Mouse (Mus musculus) kidney, postnatal 4 days (tissue): Measurements from ENCODE around the gene Sub1.

Experiments
- DNase-seq, 2 experiments: peaks; one replicate each; pipeline ENCODE4 v3.0.0; 2021; ENCODE audit warnings: mixed read lengths in 2 of 2

The Sub1 gene

GRCm38 (mm10) chr15:11963791-11964525, 32.8 kb downstream of the Sub1 start:
- DNase-seq = no peak

DNA sequence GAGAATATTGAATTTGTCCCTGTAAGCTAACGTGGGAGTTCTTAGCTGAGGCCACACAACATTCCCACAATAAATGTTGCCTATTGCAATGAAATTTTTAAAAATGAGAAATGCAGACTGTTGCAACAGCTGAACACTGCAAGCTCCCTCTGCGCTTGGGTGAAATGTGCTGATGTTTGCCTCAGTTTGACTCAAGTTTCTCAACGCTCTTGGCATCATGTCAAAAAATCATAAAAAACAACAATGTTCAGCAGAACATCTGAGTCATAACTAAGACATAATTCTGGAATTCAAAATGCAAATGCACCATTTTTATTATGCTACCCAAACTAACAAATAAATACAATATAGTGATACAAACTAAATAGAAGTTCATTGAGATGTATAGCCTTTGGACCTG, 37.1 kb downstream of the Sub1 start:
- DNase-seq = no peak

DNA sequence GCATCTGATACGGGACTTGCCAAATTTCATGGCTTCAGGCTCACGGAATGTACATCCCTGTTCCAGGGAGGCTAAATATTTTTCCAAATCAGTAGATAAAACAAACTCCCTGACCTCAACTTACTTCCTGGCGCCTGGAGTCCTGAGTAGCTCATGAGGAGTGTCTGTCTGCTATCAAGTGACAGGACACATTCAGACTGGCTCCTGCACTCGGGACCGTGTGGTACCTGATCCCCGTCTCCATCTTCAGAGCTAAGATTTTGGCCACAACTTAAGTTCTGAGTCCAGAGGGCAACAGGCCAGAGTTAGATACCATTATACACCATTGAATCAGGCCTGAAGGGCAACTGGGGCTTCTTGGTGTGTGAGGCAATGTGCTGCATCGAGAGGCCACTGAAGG, 40.7 kb downstream of the Sub1 start:
- no peak for DNase-seq

DNA sequence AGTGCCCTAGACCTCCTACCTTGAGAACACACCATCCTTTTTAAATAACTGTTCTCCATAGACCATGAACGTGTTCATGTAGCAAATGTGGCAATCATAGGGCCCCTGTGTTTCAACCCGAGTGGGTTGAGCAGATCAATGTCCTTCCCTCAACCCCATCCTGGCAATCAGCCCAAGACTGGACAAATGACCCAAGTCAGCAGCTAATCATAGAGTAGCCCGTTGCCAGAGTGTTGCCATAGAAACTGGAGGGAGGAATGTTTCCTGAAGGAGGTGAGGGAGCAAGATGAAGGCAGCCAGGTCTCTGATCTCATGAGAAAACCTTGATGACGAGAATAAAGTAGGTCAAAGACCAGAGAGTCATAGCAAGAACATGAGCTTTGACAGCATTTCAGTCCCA, 42.6 kb downstream of the Sub1 start:
- DNase-seq = no peak

DNA sequence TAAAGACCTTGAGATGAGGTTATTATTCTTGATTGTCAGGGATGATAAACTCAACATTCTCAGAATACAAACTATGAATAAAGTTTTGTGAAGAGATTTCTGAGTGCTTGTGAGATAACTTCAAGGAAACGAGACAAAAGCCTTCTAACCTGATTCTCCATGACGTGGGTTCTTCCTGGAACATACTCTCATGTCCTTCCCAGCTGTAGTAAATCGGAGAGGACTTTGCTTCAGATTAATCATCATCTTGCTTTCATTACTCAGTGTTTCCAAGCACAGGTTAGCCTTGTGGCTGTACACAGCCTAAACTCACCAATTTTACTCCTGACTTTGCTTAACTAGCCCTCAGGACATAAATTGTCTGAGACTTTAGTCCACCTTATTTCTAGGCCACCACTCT, 44.6 kb downstream of the Sub1 start:
- DNase-seq = no peak

- DNase-seq = no peak
Observed at GRCm38 (mm10) chr15:11951181-11951580, 45.6 kb downstream of the Sub1 start.

DNA sequence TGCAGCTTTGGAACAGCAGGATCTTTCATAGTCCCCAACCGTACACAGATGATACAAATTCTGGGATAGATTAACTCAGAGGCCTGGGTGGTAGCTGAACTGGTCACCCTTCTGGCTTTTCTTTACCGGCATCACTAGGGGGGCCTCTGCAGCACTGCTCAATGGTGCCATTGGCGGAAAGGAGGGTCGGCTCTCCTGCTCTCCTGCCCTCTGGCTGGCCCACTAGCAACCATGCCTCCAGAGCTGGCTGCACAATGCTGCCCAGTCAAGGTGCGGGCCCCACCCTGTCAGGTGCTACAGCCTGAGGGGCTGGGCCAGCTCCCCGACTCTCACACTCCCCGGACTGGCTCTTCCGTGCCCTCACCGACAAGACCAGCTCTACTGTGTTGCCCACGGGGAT, 46.6 kb downstream of the Sub1 start:
- DNase-seq = no peak

- no peak for DNase-seq
Observed at GRCm38 (mm10) chr15:11949490-11949889, 47.3 kb downstream of the Sub1 start.

GRCm38 (mm10) chr15:11940855-11941254, 55.9 kb downstream of the Sub1 start:
- no peak for DNase-seq
